Mouse (Mus musculus) adrenal gland, postnatal 10 days (tissue): ENCODE measurements around the gene Fan1. TPM values are rescaled to one million over a fixed set of nuclear protein-coding genes. Genes with fewer than 3 reads are reported as not detected.

Experiments used
- DNase-seq: peaks from one replicate; pipeline ENCODE4 v3.0.0; 2021; ENCODE audit warnings: mixed read lengths
- long read RNA-seq, 2 experiments: library from polyadenylated mRNA; stranded (forward); transcript quantifications; one replicate each; pipeline ENCODE4 v2.0.0; 2021
- total RNA-seq, 2 experiments: library from RNA; stranded (reverse); gene quantifications; 2 replicates each; pipeline ENCODE4 v1.2.3; 2021

The Fan1 gene
- 10 to 100 TPM in 1 of 2 experiments, 1 to 10 TPM in 1; 7.3 to 10.9 TPM for total RNA-seq
- long read RNA-seq, experiment 1 = 0 reads
- long read RNA-seq, experiment 2, partial matches to known transcripts = 0 of 1 reads
- long read RNA-seq, experiment 2, other reads (novel, unspliced or antisense) = 1 of 1 reads

GRCm38 (mm10) chr7:64373830-64374562 is at the start of gene Fan1:
TSS of gene Fan1 (minus strand) at chr7:64374095.
- peak; percentile 94 for DNase-seq

GRCm38 (mm10) chr7:64403989-64404388 is 30.1 kb upstream of the Fan1 start:
- DNase-seq = no peak

GRCm38 (mm10) chr7:64402452-64402851 is 28.6 kb upstream of the Fan1 start:
- no peak for DNase-seq

GRCm38 (mm10) chr7:64400725-64401124 is 26.8 kb upstream of the Fan1 start:
- DNase-seq = no peak

GRCm38 (mm10) chr7:64392819-64393151 is 18.9 kb upstream of the Fan1 start:
- DNase-seq = no peak

- DNase-seq = peak; percentile 100
Observed at GRCm38 (mm10) chr7:64392122-64392818, 18.4 kb upstream of the Fan1 start, which contains the start of the genes Mphosph10 and Mcee. TSS of gene Mphosph10 (minus strand) at chr7:64392268. TSS of gene Mcee (plus strand) at chr7:64392607.

GRCm38 (mm10) chr7:64391479-64391878 is 17.6 kb upstream of the Fan1 start:
- no peak for DNase-seq

GRCm38 (mm10) chr7:64373147-64373829 is 607 bp downstream of the Fan1 start:
- DNase-seq = no peak

GRCm38 (mm10) chr7:64371940-64372878 is 1.7 kb downstream of the Fan1 start:
- DNase-seq = no peak

GRCm38 (mm10) chr7:64369841-64370240 is 4.1 kb downstream of the Fan1 start:
- peak; percentile 52 for DNase-seq

GRCm38 (mm10) chr7:64365863-64366262 is 8.0 kb downstream of the Fan1 start:
- DNase-seq = no peak

GRCm38 (mm10) chr7:64360586-64360945 is 13.3 kb downstream of the Fan1 start:
- DNase-seq = no peak

- no peak for DNase-seq
Observed at GRCm38 (mm10) chr7:64359943-64360585, 13.8 kb downstream of the Fan1 start.

- no peak for DNase-seq
Observed at GRCm38 (mm10) chr7:64358666-64359065, 15.2 kb downstream of the Fan1 start.

GRCm38 (mm10) chr7:64357405-64357804 is 16.5 kb downstream of the Fan1 start:
- DNase-seq = peak; percentile 84

- DNase-seq = no peak
Observed at GRCm38 (mm10) chr7:64356661-64357060, 17.2 kb downstream of the Fan1 start.

GRCm38 (mm10) chr7:64354206-64354605 is 19.7 kb downstream of the Fan1 start:
- DNase-seq = no peak

- DNase-seq = peak; percentile 41
Observed at GRCm38 (mm10) chr7:64351087-64351486, 22.8 kb downstream of the Fan1 start.

GRCm38 (mm10) chr7:64349147-64349861 is 24.6 kb downstream of the Fan1 start:
- peak; percentile 25 for DNase-seq

GRCm38 (mm10) chr7:64347813-64348212 is 26.1 kb downstream of the Fan1 start:
- DNase-seq = no peak

GRCm38 (mm10) chr7:64332686-64333085 is 41.2 kb downstream of the Fan1 start:
- DNase-seq = peak; percentile 35
